Mouse (Mus musculus) kidney, postnatal 25 days (tissue): ENCODE data around the gene 1810009J06Rik.
"Not testable (repeated sequence)": the region's sequence is repeated elsewhere in the genome, so short reads cannot be mapped to it uniquely, and the experiment has no call there.

Source experiments
- DNase-seq, 2 experiments: peaks; one replicate each; pipeline ENCODE4 v3.0.0; 2021; ENCODE audit warnings: mixed read lengths in 2 of 2

1810009J06Rik gene

GRCm38 (mm10) chr6:40964454-40964853 is at the start of gene 1810009J06Rik:
Gene 1810009J06Rik, plus strand, starts transcription at chr6:40964754.
- DNase-seq: not testable (repeated sequence)

GRCm38 (mm10) chr6:40919954-40920353 is 44.6 kb upstream of the 1810009J06Rik start:
- no peak for DNase-seq

GRCm38 (mm10) chr6:40940457-40940856 is 24.1 kb upstream of the 1810009J06Rik start, which contains the start of gene 1700074P13Rik:
Gene 1700074P13Rik, minus strand, starts transcription at chr6:40940557.
- no peak for DNase-seq

GRCm38 (mm10) chr6:40951770-40952169 is 12.8 kb upstream of the 1810009J06Rik start, which contains the start of gene Gm4744:
Gene Gm4744, minus strand, starts transcription at chr6:40951870.
- DNase-seq: no peak

GRCm38 (mm10) chr6:40953716-40954115 is 10.8 kb upstream of the 1810009J06Rik start:
- no peak for DNase-seq

GRCm38 (mm10) chr6:40999379-40999778 is 34.8 kb downstream of the 1810009J06Rik start, which contains the start of gene Gm2663:
Gene Gm2663, minus strand, starts transcription at chr6:40999479.
- not testable (repeated sequence) for DNase-seq

- no peak for DNase-seq
Measured at GRCm38 (mm10) chr6:41015065-41015464, 50.5 kb downstream of the 1810009J06Rik start.
